Mouse (Mus musculus): ENCODE results near the gene Chsy1.

DNA sequence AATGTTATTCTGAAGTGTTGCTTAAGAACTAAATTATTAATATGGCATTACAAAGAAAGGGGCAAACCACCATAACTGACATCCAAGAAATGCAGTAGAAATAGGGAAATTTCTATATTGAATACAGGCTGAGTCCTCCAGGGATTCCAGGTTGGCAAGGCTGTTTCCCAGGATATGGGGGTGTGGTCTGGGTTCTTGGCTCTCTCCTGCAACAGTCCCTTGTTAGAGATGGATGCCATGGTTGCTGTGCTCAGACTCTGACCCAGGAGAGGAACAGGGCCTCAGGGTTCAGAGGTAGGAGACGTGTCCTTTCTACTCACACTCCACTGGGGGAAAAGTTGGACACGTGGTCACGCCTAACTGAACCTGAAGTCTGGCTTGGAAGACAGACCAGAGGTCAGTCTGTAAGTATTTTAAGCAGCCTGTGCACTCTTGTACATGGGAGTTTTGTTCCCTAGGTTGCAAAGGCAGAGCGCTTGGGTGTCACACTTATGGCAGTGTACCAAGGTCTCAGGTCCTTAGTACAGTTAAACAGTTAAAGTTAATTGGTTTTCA, 48.6 kb downstream of the Chsy1 start:
- TF ChIP-seq CTCF (IDR thresholded peaks at IDR 0.05; ENCODE audit: low read depth) (no peak), EP300 (IDR thresholded peaks at IDR 0.05; ENCODE audit: low read depth) (no peak)

Data from liver, embryonic 14.5 days (tissue).